Mouse (Mus musculus): ENCODE results near the gene Rbp1.

Gene Rbp1

DNA sequence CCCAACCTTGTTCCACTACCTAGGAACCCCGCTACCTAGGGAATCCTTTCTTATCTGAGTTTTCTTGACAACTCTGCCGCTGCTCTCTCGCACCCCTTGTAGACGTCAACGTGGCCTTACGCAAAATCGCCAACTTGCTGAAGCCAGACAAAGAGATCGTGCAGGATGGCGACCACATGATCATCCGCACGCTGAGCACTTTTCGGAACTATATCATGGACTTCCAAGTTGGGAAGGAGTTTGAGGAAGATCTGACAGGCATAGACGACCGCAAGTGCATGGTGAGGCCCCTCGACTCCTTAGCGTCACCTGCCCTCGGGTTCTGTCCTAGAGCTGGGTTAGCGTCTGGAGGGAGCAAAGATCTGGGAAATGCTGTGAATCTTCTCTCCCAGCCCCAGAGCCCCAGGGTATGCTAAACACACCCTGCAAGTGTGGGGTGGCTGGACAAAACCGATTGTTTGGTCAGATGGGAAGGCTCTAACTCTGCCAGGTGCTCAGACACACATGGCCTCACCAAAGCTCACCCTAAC lies 2.7 kb downstream of the Rbp1 start:
- DNase-seq, result no peak

- DNase-seq, result peak; percentile 93
These were observed 5.3 kb downstream of the Rbp1 start for GRCm38 (mm10) chr9:98427906-98428517.

DNA sequence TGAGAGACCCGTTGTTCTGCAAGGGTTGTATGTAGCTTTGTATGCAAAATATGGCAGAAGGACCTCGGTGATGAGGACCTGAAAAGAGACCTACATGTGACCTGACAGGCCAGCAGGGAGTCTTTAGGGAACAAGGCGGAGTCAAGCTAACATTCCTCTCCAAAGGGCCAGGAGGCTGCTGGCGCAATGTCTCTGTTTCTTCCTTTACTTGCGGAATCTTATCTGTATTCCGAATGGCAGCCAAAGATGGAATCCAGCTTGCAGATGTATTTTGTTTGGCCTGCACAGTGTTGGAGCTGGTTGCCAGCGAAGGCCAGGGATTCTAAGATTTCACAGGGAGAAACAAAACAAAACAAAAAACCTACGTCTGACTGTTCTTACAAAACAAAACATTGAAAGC lies 6.0 kb downstream of the Rbp1 start:
- DNase-seq, result peak; percentile 99

DNA sequence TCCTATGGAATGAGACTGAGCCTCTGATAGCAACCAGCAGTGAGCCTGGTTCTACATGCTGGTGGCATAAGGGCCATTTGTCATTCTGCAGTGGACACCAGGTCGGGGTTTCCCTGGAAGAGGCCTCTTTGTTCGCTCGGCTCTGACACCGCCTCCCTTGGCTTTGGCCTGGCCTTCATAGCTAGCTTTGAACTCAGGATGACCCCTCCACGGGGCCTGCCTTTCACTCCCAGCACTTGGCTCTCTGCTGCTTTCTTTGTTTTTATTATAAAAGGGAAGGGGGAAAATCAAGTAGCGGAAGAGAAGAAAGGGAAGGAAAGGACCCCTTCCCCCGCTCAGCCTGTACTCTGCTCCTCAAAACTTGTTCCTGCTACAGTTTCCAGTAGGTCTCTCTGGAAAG lies 7.0 kb downstream of the Rbp1 start:
- DNase-seq, result peak; percentile 97

- peak; percentile 83 for DNase-seq
These were observed 7.8 kb downstream of the Rbp1 start for GRCm38 (mm10) chr9:98430528-98430927.

GRCm38 (mm10) chr9:98433021-98433420 lies 10.3 kb downstream of the Rbp1 start:
- peak; percentile 83 for DNase-seq

DNA sequence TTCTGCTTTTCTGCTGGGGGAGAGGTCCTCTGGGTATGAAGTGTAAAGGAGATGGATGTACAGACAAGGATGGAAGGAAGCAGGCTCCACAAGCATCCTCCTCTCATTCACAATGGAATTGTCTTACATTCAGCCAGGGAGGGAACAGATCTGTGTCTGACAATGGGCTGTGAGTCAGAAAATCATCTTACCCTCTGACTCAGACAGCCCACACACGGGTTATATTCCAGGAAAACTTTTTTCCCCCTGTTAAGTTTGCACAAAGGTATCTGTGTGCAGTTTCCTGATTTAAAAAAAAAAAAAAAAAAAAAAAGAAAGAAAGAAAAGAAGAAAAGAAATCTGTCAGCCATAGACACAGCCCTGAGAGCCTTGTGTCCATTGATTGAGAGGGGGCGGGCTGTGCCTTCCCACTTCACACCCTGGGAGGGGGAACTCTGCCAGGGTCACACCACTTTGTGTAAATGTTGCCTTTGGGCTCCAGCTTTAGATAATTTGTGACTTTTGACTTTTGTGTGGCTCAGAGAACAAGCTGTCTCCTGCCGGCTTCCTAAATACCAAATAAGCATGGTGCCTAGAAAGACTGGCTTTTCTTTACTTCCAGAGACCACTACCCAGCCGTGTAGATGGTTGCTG lies 11.3 kb downstream of the Rbp1 start:
- peak; percentile 90 for DNase-seq

GRCm38 (mm10) chr9:98437819-98438218 lies 15.1 kb downstream of the Rbp1 start:
- peak; percentile 70 for DNase-seq

DNA sequence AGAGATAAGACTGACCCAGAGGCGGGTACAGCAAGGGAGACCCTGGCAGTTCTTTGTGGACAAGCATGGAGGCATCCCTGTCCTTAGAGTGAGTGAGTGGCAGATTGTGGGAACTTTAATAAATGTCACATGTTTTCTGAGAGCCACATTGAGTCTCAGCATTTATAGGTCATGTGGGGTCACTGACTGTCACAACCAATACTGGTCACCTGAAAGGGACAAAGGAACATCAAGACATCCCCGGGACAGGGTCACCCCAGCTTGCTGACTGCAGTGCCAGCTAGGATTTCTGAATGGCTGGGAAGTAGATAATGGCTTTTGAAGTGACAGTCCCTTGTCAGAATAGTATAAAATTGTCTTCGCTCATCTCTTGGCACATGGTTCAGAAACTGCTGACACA lies 16.3 kb downstream of the Rbp1 start:
- DNase-seq, result no peak

DNA sequence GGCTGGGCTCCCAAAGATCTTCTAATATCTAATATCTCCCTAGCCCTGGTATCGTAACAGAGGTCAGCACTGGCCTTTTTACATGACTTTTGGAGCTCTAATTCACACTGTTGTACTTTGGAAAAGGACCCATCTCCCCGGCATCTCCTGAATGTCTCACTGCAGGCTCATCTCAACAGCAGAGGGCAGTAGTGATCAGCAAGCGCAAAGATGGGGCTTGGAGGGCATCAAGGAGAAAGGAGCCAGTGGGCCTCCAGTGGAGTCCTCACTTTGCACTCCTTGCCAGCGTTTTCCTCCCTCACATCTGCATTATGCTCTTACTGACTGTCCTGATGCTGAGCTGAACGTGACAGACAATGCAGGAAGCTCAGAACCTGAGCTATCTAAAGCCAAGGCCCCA lies 19.9 kb downstream of the Rbp1 start:
- peak; percentile 90 for DNase-seq

DNA sequence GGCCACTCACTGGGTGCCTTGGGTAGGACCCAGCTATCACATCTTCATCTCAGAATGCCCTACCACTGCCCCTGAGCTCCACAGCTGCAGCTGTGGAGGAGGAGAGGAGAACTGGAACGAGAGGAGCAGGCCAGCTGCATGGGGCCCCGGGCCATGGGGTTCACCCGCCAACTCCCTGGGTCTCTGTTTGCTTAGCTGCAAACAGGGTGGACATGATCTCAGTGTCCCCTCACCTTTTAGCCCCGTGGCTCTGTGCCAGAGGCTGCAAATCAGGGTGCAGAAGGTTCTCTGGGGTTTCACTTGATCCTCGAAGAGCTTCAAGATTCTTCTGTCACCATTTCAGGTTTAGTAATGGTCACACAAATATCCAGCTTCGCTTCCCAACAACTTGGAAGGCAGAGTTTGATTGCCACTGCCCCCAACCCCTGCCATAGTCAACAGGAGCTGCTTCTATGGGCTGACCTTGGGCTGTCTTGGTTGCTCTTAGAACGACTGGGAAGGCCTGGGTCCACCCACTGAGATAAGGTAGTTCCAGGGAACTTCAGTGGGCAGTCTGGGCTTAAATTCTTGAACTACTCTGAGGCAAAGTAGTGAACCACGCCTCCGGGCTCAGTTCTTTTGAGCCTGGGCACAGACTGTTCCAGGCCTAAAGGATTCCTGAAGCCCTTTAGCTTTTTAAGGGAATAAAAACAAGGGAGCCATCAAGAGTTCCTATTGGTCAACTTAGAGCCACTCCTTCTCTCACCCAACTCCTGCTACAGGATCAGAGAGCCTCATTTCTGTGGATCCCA lies 22.8 kb downstream of the Rbp1 start:
- DNase-seq, result peak; percentile 94

GRCm38 (mm10) chr9:98450976-98451375 lies 28.2 kb downstream of the Rbp1 start:
- DNase-seq, result peak; percentile 19

- peak; percentile 70 for DNase-seq
These were observed 43.9 kb downstream of the Rbp1 start for GRCm38 (mm10) chr9:98466709-98467108.

DNA sequence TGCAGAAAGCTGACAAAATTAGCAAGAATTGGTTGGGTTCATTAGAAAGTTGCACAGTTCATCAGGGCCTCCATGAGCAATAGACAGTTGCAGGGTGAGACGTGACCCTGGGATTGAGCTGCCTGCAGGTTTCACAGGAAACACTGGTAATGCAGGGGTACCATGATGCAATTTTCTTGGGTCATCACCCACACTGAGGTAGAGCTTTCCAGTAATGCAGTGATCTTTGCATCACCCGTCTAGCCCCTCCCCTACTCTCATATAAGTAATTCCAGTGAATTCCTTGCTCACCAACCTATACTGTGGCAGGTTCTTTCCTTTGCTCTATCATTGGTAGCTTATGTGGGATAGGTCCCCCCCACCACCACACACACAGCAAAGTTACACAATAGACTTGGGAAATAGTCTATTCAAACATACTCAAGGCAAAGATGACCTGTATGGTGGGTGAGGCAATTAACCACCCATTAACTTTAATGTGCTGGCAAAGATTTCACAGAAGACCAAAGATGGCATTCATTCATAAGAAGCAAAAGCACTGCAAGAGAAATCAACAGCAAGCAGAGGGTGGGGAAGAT lies 57.5 kb downstream of the Rbp1 start:
- DNase-seq, result no peak

DNA sequence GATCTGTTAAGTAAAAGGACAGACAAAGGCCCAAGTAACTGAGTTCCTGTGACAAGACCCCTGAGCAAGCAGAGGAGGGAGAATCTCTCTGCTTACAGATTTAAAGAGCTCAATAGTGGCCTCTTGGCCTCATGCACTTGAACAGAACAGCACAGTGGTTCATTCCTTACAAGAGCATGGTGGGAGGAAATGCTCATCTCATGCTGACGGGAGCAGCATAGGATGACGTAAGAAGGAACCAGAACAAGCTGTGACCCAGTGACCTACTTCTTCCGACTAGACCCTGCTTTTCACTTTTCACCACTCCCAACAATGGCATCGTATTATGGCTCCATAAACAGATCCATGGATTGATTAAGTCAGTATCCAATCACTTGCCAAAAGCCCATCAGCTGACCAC lies 59.5 kb downstream of the Rbp1 start:
- peak; percentile 43 for DNase-seq

DNA sequence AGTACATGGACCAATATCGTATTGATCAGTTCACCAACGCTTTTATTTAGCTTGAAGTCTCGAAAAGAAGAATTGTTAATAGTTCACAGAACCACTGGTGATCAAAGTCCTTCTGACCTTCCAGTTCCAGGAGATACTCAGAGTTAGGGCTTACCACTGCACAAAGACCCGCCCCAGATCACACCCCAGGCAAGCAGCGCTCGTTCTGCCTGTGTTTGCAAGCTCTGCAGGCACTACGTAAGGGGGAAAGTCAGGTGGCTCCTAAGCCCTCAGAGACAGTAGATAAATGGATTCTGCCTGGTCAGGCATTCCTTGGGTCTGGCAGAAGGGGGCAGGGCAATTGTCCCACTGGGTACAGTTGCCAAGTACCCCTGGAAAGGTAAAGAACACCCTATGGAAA lies 62.3 kb downstream of the Rbp1 start:
- DNase-seq, result peak; percentile 19

DNA sequence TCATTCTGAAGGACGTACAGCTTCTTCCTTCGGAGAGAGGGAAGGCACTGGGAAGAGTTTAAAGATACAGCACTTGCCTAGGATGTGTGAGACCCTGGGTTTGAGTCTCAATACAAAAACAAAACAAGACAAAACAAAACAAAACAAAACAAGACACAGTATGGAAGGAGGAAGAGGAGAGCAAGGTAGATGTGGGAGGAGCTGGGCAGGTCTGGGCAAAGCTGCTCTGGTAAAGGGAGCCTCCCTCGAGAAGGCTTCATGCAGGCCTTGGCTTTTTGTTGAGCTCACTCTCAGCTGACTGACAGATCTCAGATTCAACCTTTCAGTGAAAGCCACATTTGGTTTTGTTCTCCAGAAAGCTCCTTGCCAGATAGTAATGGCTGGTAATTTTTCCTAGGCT lies 63.1 kb downstream of the Rbp1 start, which contains the start of gene Rbp2:
Rbp2 (plus strand) TSS at position 301 of the 400 bp plus-strand sequence.
- DNase-seq, result no peak

DNA sequence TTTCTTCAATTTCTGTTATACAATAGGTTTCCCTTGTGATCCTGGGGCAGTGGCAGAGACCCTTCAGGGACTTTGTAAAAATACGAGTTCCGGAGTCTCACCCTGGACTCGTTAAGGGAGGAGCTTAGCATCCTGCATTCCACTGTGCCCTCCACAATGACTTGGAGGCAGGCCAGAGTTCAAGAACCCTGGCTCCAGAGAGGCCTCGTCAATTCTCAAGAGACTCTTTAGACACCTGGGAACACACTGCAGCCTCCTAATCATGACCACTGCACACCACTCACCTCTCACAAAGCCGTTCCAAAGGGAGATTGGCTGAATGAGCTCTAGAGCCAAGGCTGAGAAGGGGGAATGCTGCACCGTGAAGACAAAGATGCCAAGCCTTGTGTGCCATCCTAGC lies 64.5 kb downstream of the Rbp1 start:
- peak; percentile 90 for DNase-seq

DNA sequence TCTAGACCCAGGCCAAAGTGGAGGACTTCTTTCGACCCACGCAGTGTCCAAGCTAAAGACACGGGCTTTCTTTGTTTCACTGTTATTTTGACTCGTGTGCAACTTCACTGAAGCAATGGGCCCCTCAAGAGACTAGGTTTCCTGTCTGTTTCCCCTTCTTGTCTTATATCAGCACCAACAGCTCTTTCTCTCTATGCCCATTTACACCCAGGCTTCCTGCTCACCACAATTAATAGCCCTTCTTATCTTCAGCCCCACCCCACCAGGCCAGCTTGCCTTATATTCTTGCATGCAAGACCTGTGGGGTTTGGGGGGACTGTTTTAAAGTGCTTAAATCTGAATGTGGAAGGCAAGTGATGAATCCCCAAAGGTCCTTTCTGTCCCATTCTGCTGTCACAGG lies 66.8 kb downstream of the Rbp1 start:
- DNase-seq, result peak; percentile 86

- peak; percentile 91 for DNase-seq
These were observed 67.4 kb downstream of the Rbp1 start for GRCm38 (mm10) chr9:98490128-98490527.

- DNase-seq, result peak; percentile 86
These were observed 68.3 kb downstream of the Rbp1 start for GRCm38 (mm10) chr9:98491071-98491470.

- DNase-seq, result peak; percentile 68
These were observed 69.5 kb downstream of the Rbp1 start for GRCm38 (mm10) chr9:98492212-98492611.

GRCm38 (mm10) chr9:98492821-98493220 lies 70.1 kb downstream of the Rbp1 start:
- peak; percentile 83 for DNase-seq

Measured in heart, adult 11 months (tissue).